Mouse (Mus musculus): ENCODE data around the gene Uqcc1.

Uqcc1 gene

DNA sequence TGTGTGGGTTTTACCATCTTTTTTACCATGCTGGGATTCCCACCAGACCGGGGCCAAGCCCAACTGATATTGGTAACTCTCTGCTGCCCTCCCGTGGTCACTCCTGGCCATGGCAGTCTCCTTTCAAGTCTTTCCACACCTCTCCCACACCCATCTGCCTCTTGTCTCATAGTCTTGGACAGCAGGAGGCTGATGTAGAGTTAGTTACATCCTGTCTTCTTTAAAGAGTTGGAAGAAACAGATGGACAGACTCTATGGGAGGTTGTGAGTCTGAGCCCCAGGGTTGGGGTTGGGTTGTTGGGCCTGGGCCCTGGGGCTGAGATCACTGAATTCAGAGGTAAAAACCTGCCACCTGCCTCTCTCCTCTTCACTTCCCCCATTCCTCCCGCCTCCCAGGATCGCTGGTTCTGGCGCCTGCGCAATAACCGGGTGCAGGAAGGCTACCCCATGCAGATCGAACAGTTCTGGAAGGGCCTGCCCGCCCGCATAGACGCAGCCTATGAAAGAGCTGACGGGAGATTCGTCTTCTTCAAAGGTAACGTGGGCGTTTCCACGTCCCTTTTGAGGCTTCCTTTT lies 118.2 kb downstream of the Uqcc1 start:
- peak; percentile 88 to 90 for DNase-seq

DNA sequence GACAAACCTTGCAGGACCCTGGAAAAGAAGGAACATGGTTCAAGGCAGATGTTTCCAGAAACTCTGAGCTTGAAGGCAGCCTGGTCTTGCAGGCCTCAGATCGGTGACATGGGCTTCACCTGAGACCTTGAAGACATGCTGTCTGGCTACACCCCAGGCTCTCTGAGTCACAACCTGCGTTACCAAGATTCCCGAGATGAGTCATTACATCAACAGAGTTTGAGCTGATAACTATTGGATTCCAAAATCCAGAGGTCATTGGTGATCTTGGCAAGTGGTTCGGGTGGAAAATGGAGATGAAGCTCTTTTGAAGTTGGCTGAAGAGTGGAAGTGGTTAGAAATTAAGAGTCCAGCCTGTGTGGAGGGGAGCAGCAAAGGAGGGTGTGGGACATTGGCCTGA lies 120.5 kb downstream of the Uqcc1 start:
- DNase-seq = no peak

DNA sequence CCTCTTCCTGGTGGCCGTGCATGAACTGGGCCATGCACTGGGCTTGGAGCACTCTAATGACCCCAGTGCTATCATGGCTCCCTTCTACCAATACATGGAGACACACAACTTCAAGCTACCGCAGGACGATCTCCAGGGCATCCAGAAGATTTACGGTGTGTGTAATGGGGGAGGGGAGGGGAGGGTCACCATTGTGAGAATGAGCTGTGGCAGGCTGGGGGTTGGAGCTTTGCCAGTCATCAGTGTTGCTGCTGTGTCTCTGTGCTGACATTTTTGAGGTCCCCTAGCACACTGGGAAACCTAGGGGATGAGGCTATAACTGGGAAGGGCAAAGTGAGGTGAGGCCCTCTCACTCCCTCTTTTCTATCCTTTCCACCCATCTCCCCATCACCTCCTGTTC lies 122.7 kb downstream of the Uqcc1 start:
- DNase-seq = no peak

DNA sequence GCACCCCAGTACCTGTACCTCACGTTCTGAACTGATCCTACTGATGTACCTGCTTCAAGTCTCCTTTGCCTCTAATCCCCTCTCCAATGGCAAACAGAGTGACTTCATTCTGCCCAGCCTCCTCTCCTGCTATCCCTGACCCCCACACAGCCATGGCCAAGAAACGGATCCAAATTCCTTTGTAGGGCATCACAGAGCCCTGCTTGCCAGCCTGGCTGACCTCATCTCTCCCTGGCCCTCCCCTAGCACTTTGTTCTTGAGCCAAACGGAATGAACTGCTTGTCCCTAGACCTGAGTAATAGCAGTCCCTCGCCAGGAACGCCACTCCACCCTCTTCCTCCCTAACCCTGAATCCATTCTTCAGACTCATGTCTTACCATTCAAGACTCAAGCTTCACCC lies 123.6 kb downstream of the Uqcc1 start:
- DNase-seq = no peak

DNA sequence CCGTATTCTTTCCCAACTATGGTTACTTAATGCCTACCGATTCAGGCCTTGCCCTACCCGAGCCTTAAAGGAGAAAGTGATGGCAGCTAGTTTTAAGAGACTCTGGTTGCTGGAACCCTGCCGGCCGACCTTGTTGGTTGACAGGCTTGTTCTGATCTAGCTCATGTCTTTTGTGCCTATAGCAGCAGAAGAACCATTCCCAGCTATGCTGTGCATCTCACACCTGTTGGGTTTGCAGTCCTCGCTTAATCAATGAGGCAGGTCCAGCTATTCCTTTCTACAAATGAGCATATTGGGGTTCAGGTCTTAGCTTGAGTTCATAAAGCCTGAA lies 124.2 kb downstream of the Uqcc1 start:
- DNase-seq = no peak

DNA sequence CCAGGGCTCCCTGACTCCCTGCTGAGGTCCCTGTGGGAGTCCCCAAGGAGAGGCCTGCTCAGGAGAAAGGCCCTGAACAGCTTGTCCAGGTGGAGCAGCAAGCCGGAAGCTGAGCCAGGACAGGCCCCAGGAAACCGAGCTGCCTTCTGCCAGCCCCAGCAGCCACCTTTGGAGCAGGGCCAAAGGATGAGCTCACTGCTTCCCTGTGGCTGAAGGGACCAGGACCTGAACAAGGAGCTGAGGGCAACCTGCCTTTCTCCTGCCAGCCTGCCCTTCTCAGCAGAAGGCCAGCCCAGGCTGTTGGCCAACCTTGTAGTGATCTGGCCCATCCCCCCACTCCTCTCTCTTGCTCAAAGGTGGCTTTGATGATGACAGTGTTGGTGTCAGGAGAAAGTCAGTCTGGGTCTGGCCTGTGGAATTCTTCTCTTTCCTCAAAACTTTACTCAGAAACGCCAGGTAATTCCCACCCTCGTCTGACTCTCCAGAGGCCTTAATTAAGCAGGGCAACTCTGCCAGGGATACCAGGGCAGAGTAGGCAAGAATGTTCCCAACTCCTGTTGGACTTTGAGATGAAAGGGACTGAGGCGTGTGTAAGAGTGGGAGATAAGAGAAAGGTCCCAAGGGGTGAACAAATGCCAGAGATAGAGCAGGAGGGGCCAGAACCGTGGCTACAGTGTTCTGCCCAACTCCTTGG lies 124.7 kb downstream of the Uqcc1 start:
- no peak for DNase-seq

DNA sequence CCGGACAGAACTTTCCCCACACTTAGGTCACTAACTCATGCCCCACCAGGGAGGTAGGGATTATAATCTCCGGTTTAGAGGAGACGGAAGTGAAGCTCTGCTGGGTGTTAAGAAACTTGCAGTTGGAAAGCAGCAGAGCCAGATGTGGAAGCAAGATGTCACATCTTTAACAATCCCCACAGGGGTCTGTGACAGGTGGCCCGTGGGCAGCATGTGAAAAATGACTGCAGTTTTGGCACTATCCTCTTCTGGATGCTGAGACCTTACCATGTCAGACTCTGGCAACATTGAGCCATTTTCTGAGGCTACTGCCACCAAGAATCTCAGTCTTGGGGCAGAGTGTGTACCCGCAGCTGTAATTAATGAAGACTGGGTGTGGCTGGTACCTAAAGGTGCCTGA lies 126.1 kb downstream of the Uqcc1 start:
- DNase-seq = no peak

DNA sequence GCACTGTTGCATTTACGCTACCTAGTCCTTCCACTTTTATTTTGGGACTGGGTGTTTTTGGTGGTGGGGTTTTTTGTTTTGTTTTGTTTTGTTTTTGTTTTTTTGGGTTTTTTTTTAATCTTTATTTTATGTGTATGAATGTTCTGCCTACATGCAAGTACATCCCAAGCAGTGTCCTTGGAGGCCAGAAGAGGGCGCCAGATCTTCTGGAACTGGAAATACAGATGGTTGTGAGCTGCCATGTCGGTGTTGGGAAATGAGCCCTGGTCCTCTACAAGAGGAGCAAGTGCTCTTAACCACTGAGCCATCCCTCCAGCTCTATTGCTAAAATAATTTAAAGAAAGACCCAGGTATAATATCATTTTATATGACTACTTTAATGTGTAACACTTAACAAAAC lies 127.3 kb downstream of the Uqcc1 start:
- peak; percentile 30 to 39 for DNase-seq

DNA sequence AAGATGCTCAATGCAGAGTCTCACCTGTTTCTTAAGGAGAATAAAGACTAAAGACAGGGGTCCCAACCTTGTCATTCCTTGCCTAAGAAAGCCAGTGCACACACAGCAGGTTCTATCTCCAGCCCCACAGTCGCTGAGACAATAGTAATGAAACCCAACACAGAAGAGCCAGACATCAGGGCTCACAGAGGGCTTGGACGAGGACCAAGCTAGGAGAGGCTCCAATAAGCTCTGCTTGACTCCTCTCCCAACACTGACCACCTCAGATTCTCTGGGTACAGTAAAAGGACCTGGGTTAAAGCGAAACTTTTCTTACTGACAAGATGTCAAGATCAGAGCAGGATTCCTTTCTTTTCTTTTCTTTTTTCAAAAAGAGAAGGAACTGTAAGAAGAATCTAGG lies 131.5 kb downstream of the Uqcc1 start:
- no peak for DNase-seq

Measured in B cell, adult 2 months (primary cell).